Mouse (Mus musculus) layer of hippocampus, adult 9-11 months (tissue): Measurements from ENCODE around the gene Gm5431.
A peak's percentile ranks its signal among the peaks of the same experiment; 100 is the strongest.
"Not testable (repeated sequence)": the region's sequence is repeated elsewhere in the genome, so short reads cannot be mapped to it uniquely, and the experiment has no call there.

Source experiments
- DNase-seq: peaks from one replicate; pipeline ENCODE4 v3.0.0; 2022

The Gm5431 gene

DNA sequence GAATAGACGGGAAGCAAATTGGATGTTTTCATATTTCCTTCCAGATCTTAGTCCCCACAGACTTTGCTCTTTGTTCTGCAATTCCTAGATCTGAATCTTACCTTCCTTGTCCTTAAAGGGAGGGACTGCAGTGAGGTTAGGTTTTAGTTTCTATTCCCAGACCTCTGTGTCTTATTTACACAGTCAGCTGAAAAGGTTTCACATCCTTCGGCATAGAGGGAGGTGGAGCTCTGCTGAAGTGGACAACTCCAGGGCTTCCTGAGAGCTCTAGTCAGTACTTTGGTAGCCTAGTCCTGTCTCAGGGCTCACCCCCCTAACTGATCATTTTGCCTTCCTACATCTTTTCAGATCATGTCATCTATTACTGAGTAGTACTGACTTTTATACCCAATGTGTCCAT is at the start of gene Gm5431:
Gene Gm5431, minus strand, starts transcription at position 194 of the 400 bp plus-strand sequence.
- DNase-seq = no peak

DNA sequence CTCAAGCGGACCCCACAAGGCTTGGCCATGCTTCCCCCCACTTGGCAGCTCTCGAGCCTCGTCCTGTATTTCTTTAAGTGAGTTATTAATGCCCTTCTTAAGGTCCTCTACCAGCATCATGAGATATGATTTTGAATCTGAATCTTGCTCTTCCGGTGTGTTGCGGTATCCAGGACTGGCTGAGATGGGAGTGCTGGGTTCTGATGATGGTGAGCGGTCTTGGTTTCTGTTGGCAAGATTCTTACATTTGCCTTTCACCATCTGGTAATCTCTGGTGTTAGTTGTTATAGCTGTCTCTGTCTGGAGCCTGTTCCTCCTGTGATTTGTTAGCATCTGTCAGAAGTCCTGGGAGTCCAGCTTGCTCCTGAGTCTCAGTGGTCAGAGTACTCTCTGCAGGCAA is 44.1 kb upstream of the Gm5431 start, which contains the start of gene Psme2b:
Gene Psme2b, minus strand, starts transcription at position 101 of the 400 bp plus-strand sequence.
- not testable (repeated sequence) for DNase-seq

DNA sequence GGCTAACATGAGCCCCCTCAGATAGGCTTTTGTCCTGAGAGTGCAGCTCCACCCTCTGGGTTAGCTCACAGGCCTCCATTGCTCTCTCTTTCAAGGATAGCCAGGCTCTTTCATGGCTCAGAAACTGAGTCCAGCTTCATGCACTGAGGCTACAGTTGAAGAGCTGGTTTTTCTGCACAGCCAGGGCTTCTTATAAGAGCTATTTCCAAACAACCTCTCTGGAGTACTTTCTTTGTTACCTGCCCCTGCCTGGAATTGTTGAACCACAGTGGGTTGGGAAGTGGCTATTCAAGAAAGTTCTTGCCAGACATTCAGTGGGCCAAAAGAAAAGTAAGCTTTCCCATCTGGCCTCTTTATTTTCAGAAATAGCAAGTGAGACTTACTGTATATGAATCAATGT is 37.3 kb upstream of the Gm5431 start:
- DNase-seq = not testable (repeated sequence)

DNA sequence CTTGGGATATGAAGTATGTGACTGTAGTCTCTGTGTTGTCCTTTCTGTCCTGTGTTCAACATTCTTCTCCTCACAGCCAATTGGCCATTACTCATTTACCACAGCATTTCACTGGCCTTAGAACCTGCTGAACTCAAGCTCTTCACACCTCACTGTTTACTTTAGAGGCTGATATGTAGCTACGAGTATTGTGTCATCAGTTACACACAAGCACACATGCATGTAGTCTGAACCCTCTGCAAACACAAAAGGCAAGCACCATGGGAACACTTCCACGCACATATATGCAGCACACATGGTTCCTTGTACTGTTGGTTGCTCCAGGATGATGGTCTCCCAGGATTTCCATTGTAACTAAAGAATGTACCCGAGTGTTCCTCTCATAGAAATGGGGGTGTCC is 33.3 kb upstream of the Gm5431 start:
- DNase-seq = not testable (repeated sequence)

DNA sequence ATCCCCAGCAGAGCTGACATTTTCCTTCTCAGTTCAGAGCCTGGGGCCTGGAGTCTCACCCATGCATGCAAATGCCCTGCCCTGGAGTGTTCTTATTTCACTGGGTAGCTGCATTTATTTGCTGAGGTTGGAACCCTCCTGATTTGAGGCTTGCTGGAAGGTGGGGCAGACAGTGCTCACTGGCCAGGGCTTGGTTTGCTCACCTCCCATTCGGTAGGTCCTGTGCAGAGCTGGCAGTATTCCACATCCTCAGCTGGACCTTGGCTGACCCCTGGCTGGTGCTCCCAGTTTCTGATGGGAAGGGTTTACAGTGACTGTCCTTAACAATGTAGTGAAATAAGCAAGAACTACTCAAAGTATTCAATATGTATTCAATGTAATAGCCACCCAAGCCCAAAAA is 31.9 kb upstream of the Gm5431 start:
- DNase-seq = not testable (repeated sequence)

DNA sequence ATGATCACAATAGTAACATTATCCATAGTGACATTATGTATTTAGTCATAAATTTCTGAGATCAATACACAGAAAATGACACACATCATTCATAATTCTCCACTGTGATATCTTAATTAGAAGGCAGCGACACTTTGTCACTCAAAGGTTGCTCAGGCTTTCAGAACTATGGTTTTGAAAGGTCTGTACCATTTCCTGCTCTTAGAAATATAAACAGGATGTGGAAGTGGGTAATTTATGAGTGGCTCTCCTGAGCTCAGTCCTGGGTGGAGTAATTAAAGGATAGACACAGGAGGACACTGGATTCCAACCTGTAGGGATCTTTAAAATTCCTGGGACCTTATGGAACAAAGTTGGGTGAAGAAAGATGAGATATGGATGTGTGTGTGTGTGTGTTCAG is 31.4 kb upstream of the Gm5431 start:
- DNase-seq = not testable (repeated sequence)

DNA sequence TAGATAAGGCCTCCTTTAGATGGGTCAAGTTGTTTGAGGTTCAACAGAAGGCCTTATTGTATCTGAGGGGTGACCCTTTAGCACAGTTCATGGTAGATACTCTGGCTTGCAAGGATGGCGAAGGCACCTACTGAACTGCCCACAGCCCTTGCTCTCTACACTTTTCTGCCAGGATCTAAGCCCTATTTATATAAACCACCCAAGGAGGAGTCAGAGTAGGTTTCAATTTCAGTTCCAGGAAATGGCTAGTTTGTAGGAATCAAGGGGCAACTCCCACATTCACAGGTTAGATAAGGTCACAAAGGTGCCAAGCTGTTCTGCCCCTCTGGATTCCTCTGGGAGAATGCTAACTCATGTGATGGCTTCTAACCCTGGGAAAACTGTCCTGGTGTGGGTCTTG is 26.1 kb upstream of the Gm5431 start:
- DNase-seq = not testable (repeated sequence)

DNA sequence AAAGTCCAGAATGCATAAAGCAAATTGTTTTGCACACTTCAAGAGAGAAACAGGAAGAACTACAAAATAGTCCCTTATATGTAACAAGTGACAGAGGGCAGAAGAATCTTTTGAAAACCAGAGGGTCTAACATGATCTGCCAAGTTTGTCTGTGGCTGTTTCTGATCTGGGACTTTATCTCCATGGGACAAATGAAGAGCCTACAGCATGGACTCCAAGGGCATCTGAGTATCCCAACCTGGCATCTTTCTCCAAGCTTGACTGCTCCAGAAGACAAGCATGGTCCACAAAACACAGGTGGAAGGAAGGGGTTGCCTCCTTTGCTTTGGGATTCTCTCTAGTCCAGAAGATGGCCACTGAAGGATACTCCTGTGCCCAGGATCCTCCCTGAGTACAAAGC is 24.4 kb upstream of the Gm5431 start:
- not testable (repeated sequence) for DNase-seq

DNA sequence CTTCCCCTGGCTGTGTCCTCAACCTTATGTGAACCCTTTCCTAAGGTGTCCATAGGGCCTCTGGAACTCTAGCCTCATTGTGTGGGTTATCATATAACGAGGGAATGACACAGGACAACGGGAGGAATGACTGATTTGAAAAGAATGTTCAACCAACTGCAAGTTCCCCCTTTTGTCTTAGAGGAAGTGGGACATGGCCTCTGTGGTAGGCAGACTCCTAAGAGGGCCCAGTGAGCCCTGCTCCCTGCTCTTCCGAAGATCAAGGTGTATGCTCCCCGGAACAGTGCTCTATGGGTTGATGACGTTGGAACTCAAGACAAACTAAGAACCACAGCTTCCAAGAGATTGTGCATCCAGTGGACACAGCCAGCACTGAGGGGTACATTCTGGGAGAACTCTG is 21.8 kb upstream of the Gm5431 start:
- DNase-seq = not testable (repeated sequence)

DNA sequence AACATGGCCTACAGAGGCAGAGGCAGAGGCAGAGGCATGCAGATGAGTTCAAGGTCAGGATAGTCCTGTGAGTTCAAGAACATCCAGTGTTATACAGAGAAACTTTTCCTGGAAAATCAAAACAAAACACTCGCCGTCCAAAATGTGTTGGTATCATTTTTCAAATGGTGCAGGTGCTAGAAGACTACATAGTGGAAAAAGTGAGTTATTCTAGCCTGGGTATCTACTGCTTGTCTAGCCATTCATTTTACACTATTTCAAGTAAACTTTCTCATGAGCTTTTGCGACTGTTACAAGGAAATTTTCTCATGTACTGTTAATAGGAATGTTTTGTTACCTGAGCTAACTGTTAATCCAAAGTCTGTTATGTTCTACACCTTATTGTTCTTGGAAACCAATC is 16.4 kb upstream of the Gm5431 start:
- no peak for DNase-seq

DNA sequence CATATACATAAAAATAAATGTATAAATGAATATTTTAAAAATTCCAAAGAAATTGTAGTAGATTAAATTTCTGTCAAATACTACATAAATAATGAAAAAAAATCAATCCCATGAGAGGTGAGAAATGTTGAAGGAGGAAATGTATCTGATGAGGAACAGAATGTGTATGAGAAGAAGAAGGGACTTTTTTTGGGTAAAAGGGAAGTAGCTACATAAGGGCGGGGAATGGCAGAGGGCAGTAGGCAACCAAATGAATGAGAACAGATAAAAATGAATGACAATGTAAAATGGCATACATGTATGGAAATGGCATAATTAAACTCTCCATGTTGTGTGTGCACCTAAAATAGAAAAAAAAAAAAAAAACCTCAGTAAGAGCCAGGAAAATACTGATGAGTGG is 11.6 kb upstream of the Gm5431 start:
- no peak for DNase-seq

DNA sequence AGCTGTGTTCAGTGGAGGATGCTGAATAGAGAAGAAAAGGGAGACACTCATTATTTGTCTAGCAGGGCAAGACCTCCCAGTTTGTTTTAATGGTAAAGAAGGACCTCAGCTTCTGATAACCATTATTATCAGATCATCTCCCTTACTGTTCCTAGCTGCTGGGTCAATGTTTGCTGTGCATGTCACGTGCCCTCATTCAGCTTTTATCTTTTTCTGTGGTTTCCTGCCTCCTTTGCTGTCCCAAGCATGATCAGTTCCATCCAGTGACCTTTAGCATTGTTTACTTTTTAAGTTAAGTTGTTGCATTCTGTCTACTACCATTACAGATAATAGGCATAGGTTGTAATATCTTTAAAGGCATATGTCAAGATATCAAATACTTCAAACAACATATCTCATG is 6.4 kb upstream of the Gm5431 start:
- no peak for DNase-seq

DNA sequence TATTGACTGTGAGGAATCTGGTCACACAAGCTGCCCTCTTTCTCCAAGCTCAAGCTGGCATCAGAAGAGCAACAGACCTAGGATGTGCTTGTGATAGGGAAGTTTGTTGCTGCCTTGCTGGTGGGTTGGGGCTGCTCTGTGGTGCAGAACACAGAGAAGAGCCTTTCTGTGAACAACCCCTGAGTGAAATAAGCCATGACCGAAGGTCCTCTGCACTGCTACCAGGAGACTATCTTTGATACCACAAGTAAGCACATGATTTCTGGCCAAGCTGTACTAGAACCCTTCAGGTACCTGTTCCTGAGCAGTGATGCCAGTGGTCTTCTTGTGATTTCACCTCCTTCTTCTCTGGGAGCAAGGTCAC is 465 bp downstream of the Gm5431 start:
- not testable (repeated sequence) for DNase-seq

DNA sequence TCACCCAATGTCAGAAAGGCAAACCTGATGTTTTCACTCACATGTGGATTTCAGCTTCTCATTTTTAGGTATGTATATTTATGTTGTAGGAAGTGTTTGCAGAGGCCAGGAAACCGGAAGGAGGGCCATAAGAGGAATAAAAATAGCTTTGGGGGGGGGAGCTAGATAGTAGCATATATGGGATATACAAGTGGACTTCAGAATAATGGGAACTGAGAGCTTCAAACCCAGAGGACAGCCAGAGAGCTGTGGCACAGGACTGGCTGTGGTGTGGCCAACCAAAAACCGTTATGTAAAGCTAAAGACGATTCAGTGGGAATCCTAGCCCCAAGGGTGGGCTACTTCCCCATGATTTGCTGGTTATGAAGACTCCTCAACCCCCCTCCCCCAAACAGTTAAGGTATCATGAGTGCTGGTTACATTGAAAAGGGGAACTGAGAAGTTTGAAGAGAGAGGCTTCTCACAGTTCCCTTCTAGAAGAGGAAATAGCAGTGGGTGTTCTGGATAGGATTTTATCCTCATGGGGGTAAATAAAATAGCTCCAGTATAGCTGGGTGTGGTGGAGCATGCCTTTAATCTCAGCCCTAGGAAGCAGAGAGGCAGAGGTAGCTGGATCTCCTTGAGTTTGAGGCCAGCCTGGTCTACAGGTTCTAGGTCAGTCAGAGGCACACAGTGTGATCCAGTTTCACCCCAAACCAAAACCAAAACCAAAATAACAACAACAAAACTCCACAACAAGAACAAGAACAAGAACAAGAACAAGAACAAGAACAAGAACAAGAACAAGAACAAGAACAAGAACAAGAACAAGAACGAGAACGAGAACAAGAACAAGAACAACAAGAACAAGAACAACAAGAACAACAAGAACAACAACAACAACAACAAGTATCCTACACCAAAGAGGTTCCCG is 1.1 kb downstream of the Gm5431 start:
- DNase-seq = not testable (repeated sequence)

DNA sequence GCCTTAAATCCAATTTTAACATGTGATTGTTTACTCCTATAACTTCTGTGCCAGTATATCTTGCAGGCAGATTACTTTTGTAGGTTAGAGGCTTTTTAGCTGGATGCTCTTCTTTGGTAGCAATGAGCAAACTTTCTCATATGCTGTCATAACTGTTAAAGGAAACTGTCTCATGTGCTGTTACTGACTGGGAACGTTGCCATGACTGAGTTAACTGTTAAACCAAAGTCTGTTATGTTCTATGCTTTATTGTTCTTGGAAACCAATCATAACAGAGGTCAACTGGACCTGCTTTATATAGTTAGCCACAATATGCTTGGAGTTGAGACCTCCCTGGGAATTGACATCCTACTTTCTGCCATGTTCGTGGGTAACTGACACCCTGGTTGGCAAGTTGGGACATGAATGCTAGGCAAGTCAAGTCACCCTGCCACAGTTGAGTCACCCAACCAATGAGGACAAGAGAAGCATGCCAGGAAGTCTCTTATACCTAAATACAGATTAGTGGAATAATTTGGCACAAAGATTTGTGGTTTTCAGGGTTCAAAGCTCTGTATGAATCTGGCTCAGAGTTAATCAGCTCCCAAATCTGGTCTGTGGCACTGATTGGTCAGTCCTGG is 3.1 kb downstream of the Gm5431 start:
- DNase-seq = no peak

DNA sequence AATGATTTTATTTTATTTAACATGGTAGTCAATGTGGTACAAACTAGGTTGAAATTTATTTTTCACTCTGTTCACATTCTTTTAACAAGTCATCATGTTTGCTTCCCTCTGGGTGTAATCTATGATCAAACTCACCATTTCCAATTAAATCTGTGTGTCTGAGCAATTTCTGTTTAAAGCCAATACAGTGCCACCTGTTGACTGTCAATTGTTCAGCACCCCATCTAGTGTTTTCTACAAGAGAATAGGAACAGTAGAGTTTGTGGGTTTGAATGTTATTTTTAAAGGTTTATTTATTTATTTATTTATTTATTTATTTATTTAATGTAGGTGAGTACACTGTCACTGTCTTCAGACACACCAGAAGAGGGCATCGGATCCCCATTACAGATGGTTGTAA is 25.3 kb downstream of the Gm5431 start:
- no peak for DNase-seq

DNA sequence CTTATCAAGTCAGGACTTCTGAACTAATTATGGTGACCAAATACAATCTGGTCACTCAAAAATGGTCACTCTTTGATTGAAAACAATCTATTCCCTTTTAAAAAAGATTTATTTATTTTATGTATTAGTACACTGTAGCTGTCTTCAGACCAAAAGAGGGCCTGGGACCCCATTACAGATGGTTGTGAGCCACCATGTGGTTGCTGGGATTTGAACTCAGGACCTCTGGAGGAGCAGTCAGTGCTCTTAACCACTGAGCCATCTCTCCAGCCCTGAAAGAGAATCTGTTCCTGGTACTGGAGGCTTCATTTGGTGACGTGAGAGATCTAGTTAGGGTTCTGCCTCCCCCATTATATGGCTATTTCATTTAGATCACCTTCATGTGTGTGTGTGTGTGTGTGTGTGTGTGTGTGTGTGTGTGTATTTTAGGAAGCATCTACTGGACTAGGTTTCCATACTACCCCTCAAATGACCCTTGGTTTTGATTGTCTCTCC is 26.6 kb downstream of the Gm5431 start:
- DNase-seq = not testable (repeated sequence)

DNA sequence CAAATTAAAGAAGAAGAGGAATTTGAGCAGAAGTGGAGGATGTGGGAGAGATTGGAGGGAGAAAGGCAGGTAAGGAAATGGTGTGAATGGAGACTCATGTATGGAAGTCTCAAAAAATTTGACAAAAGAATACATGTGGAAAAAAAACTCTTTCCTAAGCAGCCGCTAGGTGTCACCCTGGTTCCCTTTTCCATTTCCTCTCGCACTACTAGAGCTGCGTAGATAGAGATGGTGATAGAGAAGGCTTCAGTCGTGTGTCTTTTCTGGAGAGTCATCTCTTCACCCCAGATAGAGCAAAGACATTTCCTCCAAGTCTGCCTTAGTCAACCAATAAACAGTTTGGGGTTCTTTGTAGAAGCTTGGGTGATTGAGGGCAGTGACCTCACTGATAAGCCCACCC is 27.5 kb downstream of the Gm5431 start:
- no peak for DNase-seq

DNA sequence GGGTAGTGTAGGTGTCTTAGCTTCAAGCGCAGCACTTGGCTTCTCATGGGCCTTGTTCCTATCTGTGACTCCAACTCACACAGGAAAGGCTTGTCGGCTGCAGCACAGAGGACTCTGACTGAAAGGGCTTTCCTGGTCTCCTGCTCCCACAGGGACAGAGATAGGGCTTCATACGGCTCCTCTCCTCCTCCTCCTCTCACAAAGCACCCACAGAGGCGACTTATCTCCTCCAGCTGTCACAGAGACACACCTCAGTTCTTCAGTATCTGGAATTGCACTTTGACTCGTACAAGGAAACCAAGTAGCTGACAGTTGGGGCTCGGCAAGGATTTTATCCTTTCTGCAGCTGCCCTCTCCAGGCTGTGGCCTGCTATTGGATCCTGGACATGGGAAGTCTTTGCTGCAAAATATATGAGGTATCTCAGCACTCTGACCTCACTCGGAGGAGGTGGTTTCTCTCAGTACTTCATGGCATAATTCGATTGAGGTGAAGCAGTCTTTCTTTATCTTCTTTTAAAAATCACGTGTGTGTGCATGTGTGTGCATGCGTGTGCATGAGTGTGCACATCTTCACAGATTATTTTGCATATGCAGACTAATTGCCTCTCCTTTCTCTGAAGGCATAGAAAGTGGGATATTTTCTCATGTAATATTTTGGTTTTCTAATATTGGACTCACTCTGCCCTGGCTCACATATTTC is 28.3 kb downstream of the Gm5431 start:
- no peak for DNase-seq

DNA sequence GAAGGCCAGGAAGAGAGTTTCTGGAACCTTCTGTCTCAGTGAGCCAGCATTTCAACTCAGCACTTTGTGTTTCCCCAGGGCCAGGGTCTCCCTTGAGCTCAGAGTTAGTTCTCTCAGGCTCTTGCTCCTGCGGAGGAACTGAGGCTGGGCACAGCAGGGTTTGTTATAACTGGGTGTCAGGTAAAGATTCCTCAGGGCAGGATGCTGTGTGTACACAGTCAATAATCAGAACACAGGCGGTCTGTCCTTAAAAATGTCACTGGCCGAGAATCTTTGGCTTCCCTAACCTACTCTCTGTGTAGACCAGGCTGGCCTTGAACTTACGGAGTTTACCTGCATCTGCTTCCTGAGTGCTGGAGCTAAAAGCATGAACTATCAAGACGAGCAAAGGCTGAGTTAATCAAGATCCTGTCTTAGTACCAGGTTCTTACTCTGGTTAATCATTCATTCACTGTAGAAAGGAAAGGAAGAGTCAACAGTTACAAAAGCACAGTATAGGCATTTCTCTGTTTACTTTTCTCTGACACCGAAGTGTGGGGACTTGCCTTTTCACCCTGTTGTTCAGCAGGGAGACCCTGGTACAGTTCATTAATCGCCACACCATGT is 29.2 kb downstream of the Gm5431 start:
- no peak for DNase-seq

DNA sequence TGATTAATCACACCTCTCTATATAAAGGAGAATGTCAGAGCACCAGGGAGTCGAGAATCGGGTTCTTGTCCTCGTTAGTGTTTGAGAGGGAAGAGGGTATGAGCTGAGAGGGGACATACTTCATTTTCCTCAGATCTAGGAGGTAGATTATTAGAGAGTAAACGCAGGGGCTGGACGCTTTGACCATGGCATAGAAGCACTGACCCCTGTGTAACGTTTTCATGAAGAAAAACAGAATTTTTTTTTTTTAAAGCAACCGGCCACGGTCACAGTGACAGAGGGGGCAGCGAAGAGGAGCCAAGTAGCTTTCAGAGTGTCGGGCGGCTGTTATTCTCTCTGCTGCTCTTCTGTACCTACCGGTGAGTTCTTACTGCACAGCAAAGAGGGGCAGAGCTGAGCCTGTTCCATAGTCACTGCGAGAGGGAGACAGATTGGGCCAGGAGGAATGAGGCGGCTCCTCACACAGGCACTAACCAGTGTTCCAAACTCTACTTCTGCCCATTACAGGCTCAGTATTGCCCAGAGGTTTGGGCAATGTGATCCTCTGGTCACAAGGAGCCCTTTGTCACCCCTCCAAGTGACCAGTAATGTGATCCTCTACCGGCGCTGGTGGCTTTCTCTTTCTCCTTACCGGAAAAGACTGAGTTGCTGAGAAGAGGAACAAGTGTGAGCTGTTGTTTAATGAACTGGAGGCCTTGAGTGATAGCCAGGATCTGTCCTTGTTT is 30.0 kb downstream of the Gm5431 start:
- peak; percentile 75 for DNase-seq

DNA sequence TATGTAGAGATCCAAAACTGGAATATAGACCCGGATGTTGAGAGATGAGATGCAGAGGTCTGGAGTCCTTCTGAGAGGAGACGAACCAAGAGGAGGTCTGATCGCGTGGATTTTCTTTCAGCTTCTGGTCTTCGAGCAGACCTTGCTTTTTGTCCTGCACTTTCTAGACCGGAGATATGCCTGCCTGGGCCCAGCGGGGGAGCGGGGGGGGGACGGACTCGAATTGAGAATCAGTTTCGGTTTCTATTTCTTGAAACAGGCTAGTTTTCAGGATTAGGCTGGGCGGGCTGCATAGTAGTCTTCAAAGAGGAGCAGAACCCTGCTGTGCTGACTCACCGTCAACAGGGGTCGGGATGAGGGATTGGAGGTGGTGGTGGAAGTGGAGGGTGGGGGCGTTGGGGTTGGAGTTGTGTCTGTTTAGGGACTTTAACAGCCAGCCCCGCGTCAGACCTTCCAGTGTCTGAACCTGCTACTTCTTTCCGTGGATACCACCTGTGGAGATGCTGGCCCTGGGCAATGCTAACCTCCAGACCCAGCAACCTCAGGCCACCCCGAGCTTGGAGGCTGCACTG is 30.7 kb downstream of the Gm5431 start, which contains the start of gene Irgm1:
Gene Irgm1, minus strand, starts transcription at position 483 of the 572 bp plus-strand sequence.
- DNase-seq = no peak
